Mouse (Mus musculus) lung, embryonic 15.5 days (tissue): Measurements from ENCODE around the gene Diras2. TPM values are rescaled to one million over a fixed set of nuclear protein-coding genes. Genes with fewer than 3 reads are reported as not detected.

ENCODE experiments used
- ATAC-seq: fragments of 200-750 bp; cut with Nextera tagmentation; 2 replicates; pipeline ENCODE4 v1.8.0; 2017; ENCODE audit warnings: moderate number of reproducible peaks, borderline replicate concordance; ENCODE audit not compliant: low FRiP score, low TSS enrichment; ENCODE audit errors: extremely low read depth
- H3K27ac ChIP-seq: fragments of 300-500 bp; sonication (generic); 2 replicates; pipeline ENCODE4 v1.5.1; 2015; ENCODE audit warnings: moderate library complexity, mild to moderate bottlenecking, inconsistent platforms
- H3K27me3 ChIP-seq: fragments of 300-500 bp; sonication (generic); 2 replicates; pipeline ENCODE4 v1.6.1; 2015; ENCODE audit warnings: inconsistent platforms
- H3K36me3 ChIP-seq: fragments of 300-500 bp; sonication (generic); 2 replicates; pipeline ENCODE4 v1.6.1; 2015; ENCODE audit warnings: inconsistent platforms
- H3K4me1 ChIP-seq: fragments of 300-500 bp; sonication (generic); 2 replicates; pipeline ENCODE4 v1.6.1; 2015; ENCODE audit warnings: inconsistent platforms
- H3K4me2 ChIP-seq: fragments of 300-500 bp; sonication (generic); 2 replicates; pipeline ENCODE4 v1.6.1; 2015; ENCODE audit warnings: inconsistent platforms, mild to moderate bottlenecking, moderate library complexity
- H3K4me3 ChIP-seq: fragments of 300-500 bp; sonication (generic); 2 replicates; pipeline ENCODE4 v1.5.1; 2015; ENCODE audit warnings: mild to moderate bottlenecking, inconsistent platforms
- H3K9ac ChIP-seq: fragments of 300-500 bp; sonication (generic); 2 replicates; pipeline ENCODE4 v1.6.1; 2015; ENCODE audit warnings: inconsistent platforms
- H3K9me3 ChIP-seq: fragments of 300-500 bp; sonication (generic); 2 replicates; pipeline ENCODE4 v1.6.1; 2016; ENCODE audit warnings: inconsistent platforms
- WGBS: fragments of 180-500 bp; shearing (Covaris S2); methylation state at CpG from one replicate; pipeline ENCODE4 v1.1.7; 2015; 5-methylcytosine and 5-hydroxymethylcytosine counted together
- polyA plus RNA-seq: library from polyadenylated mRNA; unstranded; fragments of >200 nt; fragmentation: Nextera tagmentation; extraction: Ambion mirVana; gene quantifications from 2 replicates; pipeline ENCODE4 v1.2.1, GENCODE M21; 2015

Gene Diras2
- polyA plus RNA-seq, 1 experiment from 2014 or later = 0.36 TPM

DNA sequence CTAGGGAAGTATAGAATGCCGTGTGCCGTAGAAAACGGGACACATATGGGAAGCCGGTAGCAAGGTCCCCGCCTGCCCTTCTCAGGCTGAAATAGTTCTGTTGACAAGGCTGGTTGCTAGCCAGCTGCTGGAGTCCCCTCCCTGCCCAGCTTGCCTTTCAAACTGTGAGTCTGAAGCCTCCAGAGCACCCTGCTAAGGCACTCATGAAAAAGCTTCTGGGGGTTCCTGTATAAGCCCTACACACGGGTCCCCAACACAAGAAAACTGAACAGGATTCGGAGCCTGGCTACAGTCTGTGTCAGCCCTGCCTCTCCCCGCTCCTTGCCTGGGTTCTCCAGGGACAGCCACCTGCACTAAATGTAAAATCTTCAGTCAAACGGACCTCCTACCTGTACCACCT lies 2.3 kb downstream of the Diras2 start:
- Histone ChIP-seq H3K4me1 (peaks cover 8% of the 10 kb centered on the region), H3K4me2 (no peak overlapping the region), H3K9me3 (no peaks in the 10 kb centered on the region), H3K9ac (no peak overlapping the region), H3K36me3 (no peaks in the 10 kb centered on the region), H3K27ac (no peak overlapping the region), H3K4me3 (no peak overlapping the region), H3K27me3 (peaks cover 24% of the 10 kb centered on the region)
- no peak for ATAC-seq
- WGBS = 53% methylated on average over 9 of the region's 9 CpGs

DNA sequence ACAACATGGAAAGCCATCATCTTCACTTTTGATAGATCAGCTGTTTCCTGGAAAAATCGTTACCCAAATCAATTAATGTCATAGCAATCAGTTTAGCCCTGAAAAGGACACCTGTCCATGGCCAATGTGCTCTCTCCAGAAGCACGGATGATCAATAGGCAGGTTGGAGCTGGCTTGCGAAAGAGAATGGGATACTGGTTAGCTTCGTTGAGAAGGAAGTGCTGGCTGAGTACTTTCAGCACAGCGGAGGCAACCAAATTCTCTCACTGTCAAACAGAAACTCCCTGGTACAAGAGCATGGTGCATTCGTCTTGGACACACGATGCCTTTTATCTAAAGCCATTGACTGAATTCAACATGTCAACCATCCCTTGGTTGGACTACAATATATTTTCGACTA lies 2.8 kb downstream of the Diras2 start:
- Histone ChIP-seq H3K27me3 (peaks cover 24% of the 10 kb centered on the region), H3K27ac (no peak overlapping the region), H3K9ac (no peak overlapping the region), H3K4me2 (no peak overlapping the region), H3K36me3 (no peaks in the 10 kb centered on the region), H3K4me1 (peaks cover 8% of the 10 kb centered on the region), H3K9me3 (no peaks in the 10 kb centered on the region), H3K4me3 (no peak overlapping the region)
- ATAC-seq = no peak
- 74% methylated on average over 8 of the region's 8 CpGs for WGBS

DNA sequence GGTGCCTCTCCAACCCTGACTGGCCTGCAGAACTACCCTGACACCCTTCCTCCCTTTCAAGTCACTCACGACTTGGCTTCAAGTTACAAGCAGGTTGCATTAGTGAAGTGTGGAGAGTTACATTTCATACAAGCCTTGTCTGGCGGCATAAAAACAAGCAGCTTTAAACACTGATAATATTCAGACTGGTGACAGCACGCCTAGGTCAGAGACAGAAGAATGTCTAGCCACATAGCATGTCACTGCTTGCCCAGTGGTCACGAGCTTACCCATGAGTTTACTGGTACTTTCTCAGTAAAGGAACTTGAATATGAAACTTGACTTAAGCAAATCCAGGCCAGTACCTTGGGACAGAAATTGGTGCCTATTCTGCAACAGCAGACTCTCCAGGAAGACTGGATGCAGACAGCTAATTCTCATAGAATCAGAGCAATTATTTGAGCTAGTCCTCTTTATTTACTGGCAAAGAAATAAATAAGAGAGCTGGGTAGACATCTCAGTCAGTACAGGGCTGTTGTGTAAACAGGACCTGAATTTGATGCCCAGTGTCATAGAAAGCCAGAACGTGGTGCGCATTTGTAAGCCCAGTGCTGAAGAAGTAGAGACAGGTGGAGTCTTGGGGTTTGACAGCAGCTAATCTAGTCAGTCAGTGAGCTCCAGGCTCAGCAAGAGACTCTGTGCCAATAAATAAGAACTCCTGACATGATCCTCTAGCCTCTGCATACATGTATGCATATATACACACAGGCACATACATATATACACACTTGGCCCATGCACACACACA lies 4.6 kb downstream of the Diras2 start:
- no peak overlapping the region for H3K9ac ChIP-seq
- H3K4me1 ChIP-seq = peaks cover 8% of the 10 kb centered on the region
- no peak overlapping the region for H3K4me3 ChIP-seq
- WGBS = 63% methylated on average over 6 of the region's 6 CpGs
- H3K27ac ChIP-seq = no peak overlapping the region
- H3K27me3 ChIP-seq = peaks cover 24% of the 10 kb centered on the region
- no peak overlapping the region for H3K4me2 ChIP-seq
- no peaks in the 10 kb centered on the region for H3K9me3 ChIP-seq
- no peak for ATAC-seq
- no peaks in the 10 kb centered on the region for H3K36me3 ChIP-seq

DNA sequence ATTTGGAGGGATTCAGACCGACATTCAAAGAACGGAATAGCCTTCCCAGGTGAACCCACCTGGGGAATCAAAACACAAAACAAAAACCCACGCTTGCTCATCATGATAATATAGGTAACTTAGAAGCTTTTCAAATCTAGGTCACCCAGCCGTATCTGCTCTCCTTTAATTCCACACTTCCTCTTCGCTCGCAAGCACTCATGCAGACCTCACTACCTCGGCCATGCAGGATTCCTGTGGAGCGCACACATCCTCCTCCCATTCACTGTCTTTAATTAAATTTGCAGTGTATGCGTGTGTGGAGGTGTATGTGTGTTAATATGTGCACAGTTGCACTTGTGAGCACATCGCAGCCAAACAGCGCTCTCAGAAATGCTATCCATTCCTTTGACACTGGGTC lies 6.8 kb downstream of the Diras2 start:
- Histone ChIP-seq H3K9me3 (no peaks in the 10 kb centered on the region), H3K27ac (no peak overlapping the region), H3K36me3 (no peaks in the 10 kb centered on the region), H3K4me1 (no peaks in the 10 kb centered on the region), H3K4me3 (no peak overlapping the region), H3K4me2 (no peak overlapping the region), H3K9ac (no peak overlapping the region), H3K27me3 (peaks cover 11% of the 10 kb centered on the region)
- 85% methylated on average over 11 of the region's 11 CpGs for WGBS
- no peak for ATAC-seq

DNA sequence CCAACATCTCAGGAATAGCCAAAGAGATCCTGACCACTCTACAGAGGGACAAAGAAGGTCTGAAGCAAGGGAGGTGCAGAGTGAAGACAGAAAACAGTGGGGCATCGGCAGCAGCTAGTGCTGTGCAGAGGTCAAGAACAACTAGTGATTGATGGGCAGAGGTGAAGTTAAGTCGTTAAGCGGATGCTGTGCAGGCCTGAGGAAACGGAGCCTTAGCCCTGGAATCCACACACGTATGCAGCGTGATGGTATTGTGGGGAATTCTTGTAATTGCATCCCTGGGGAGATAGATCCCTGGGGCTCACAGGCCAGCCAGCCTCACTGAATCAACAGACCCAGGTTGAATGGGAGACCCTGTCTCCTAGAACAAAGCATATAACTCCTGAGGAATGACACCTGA lies 9.9 kb downstream of the Diras2 start:
- 44% methylated on average over 6 of the region's 6 CpGs for WGBS
- no peak overlapping the region for H3K9ac ChIP-seq
- H3K9me3 ChIP-seq = no peaks in the 10 kb centered on the region
- no peak overlapping the region for H3K4me2 ChIP-seq
- H3K27ac ChIP-seq = no peak overlapping the region
- no peak overlapping the region for H3K4me3 ChIP-seq
- H3K27me3 ChIP-seq = no peaks in the 10 kb centered on the region
- no peaks in the 10 kb centered on the region for H3K36me3 ChIP-seq
- ATAC-seq = no peak
- no peaks in the 10 kb centered on the region for H3K4me1 ChIP-seq

DNA sequence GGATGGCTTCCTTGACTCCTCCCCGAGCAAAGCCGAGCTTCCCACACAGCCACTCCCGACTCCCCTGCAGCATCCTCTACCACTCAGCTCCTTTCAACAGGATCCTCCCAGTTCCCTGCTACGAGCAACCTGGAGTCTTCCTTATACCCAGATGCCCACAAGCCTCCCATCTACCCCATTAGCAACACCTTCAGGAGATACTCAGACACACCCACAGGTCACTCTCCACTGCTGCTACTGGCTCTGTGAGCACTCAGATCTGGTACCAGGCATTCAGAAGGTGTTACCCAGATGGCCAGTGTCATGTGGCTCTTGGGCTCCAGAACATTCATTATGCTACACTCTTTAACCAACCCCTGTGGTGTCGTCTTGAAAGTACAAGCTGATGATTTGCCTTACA lies 11.7 kb downstream of the Diras2 start:
- Histone ChIP-seq H3K27ac (no peak overlapping the region), H3K4me1 (no peaks in the 10 kb centered on the region), H3K9me3 (no peaks in the 10 kb centered on the region), H3K4me3 (no peak overlapping the region), H3K27me3 (no peaks in the 10 kb centered on the region), H3K36me3 (no peaks in the 10 kb centered on the region), H3K4me2 (no peak overlapping the region), H3K9ac (no peak overlapping the region)
- 64% methylated on average over 5 of the region's 5 CpGs for WGBS
- no peak for ATAC-seq

DNA sequence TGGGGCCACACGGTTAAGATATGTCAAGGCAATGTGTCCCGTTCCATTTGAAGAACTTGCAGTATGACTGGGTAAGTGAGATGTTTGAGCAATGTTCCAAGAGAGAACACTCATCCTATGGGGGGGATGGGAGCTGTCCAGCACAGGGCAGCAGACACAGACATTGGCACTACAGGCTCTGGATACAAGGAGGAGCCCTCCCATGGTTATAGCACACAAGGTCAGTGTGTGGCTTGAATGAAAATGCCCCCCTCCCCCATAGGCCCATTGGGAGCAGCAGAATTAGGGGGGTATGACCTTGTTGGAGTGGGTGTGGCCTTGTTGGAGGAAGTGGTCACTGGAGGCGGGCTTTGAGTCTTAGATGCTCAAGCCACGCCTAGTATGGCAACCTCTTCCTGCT lies 12.7 kb downstream of the Diras2 start:
- Histone ChIP-seq H3K9ac (no peak overlapping the region), H3K4me2 (no peak overlapping the region), H3K4me3 (no peak overlapping the region), H3K27me3 (no peaks in the 10 kb centered on the region), H3K9me3 (no peaks in the 10 kb centered on the region), H3K4me1 (no peaks in the 10 kb centered on the region), H3K27ac (no peak overlapping the region), H3K36me3 (no peaks in the 10 kb centered on the region)
- 80% methylated on average over 4 of the region's 4 CpGs for WGBS
- ATAC-seq = no peak

DNA sequence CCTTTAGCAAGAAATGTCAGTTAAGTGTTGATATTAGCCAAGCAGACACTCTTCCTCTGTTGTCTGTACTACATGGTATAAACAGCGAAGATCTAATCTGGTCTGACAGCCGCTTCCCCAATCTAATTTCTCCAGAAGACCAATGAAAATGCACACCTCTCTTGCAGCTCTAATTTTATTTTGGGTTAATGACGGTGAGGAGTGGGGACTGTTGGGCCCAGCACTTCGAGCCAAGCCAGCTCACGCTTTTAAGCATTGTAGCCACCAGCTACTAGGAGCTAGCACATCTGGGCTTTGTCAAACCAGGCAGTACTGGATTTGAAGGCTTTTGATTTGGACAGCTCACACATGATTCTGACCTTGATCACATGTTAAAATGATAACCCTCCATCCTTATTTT lies 14.1 kb downstream of the Diras2 start:
- no peaks in the 10 kb centered on the region for H3K36me3 ChIP-seq
- H3K9ac ChIP-seq = no peak overlapping the region
- ATAC-seq = no peak
- no peaks in the 10 kb centered on the region for H3K4me1 ChIP-seq
- H3K27me3 ChIP-seq = no peaks in the 10 kb centered on the region
- 81% methylated on average over 5 of the region's 5 CpGs for WGBS
- H3K9me3 ChIP-seq = no peaks in the 10 kb centered on the region
- H3K4me2 ChIP-seq = no peak overlapping the region
- H3K27ac ChIP-seq = no peak overlapping the region
- no peak overlapping the region for H3K4me3 ChIP-seq

DNA sequence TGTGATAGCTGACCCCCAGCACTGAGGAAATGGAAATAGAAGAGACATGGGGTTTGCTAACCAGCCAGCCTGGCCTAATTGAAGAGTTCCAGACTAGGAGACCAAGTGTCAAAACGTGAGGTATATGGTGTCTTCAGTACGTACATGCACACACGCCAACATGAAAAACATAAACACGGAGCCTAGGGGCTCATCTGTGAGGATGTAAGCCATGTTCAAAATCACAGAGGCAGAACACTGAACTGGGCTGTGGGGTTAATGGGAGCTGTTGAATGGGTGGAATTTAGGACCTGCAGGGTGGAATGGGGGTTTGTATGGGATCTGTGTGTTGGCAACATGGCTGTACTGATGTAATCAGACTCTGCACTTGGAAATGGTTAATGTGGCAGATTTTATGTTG lies 14.5 kb downstream of the Diras2 start:
- no peak overlapping the region for H3K4me2 ChIP-seq
- WGBS = 77% methylated on average over 4 of the region's 4 CpGs
- ATAC-seq = no peak
- no peaks in the 10 kb centered on the region for H3K27me3 ChIP-seq
- H3K4me3 ChIP-seq = no peak overlapping the region
- H3K9me3 ChIP-seq = no peaks in the 10 kb centered on the region
- no peaks in the 10 kb centered on the region for H3K4me1 ChIP-seq
- H3K9ac ChIP-seq = no peak overlapping the region
- no peaks in the 10 kb centered on the region for H3K36me3 ChIP-seq
- H3K27ac ChIP-seq = no peak overlapping the region

DNA sequence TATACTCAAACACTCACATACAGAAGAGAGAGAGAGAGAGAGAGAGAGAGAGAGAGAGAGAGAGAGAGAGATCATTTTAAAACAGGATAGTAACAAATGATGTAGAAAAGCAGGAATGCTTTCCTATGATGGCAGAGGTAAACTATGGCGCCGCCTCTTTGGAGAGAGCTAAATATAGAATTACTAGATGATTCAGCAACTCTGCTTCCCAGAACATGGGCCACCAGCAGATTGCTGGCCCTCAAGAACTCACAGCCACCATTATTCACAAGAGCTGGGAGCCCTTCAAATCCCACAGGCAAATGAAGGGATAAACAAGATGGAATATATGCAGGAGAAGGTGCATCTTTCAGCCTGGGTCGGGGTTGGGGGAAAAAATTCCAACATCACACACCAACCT lies 15.0 kb downstream of the Diras2 start:
- H3K27ac ChIP-seq = no peak overlapping the region
- H3K4me1 ChIP-seq = no peaks in the 10 kb centered on the region
- H3K4me2 ChIP-seq = no peak overlapping the region
- no peak overlapping the region for H3K4me3 ChIP-seq
- no peaks in the 10 kb centered on the region for H3K36me3 ChIP-seq
- no peak for ATAC-seq
- H3K9ac ChIP-seq = no peak overlapping the region
- 61% methylated on average over 3 of the region's 3 CpGs for WGBS
- H3K27me3 ChIP-seq = no peaks in the 10 kb centered on the region
- H3K9me3 ChIP-seq = no peaks in the 10 kb centered on the region

DNA sequence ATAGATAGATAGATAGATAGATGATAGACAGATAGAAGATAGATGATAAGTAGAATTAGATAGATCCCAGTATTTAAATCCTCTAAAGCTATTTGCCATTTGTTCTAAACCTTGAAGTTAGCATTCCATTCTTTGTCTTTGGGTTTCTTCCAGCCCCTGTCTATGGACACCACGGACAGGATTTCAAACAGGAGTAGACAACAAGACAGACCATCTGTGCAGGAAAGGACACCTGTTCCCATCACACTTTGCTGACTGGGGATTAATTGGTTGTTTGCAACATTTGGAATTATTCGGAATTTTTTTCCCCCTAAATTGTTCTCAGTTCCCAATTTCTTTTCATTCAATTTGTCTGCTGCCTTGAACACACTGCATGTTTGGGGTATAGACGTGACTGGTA lies 17.5 kb downstream of the Diras2 start:
- H3K9ac ChIP-seq = no peak overlapping the region
- no peaks in the 10 kb centered on the region for H3K9me3 ChIP-seq
- no peak overlapping the region for H3K4me2 ChIP-seq
- 68% methylated on average over 3 of the region's 3 CpGs for WGBS
- H3K27me3 ChIP-seq = no peaks in the 10 kb centered on the region
- H3K4me3 ChIP-seq = no peak overlapping the region
- no peak for ATAC-seq
- no peaks in the 10 kb centered on the region for H3K4me1 ChIP-seq
- no peak overlapping the region for H3K27ac ChIP-seq
- no peaks in the 10 kb centered on the region for H3K36me3 ChIP-seq

DNA sequence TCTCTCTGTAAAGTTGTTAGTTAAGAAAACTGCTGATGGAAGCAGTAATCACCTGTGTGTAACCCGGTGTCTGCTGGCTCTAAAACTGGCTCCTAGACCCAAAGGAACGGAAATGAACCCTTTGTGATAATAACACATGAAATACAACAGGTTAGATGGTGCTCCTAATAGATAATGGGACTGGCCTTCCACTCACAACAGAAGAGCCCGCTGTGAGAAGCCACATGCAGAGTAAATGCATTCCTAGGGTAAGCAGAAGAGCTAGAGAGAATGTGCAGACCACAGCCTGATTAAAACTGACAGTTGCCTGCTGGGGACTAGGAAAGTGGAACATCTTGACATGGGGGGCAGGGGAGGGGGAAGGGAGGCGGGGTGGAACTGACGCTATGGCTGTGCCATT lies 18.7 kb downstream of the Diras2 start:
- Histone ChIP-seq H3K4me3 (no peak overlapping the region), H3K27me3 (no peaks in the 10 kb centered on the region), H3K9ac (no peak overlapping the region), H3K27ac (no peak overlapping the region), H3K4me2 (no peak overlapping the region), H3K9me3 (no peaks in the 10 kb centered on the region), H3K4me1 (no peaks in the 10 kb centered on the region), H3K36me3 (no peaks in the 10 kb centered on the region)
- ATAC-seq = no peak
- WGBS = 74% methylated on average over 5 of the region's 5 CpGs
